Mouse (Mus musculus): ENCODE data around the gene Bicdl1.

Gene Bicdl1

GRCm38 (mm10) chr5:115622686-115623085 lies 108.7 kb downstream of the Bicdl1 start:
- no peak for DNase-seq

- DNase-seq: no peak
These were observed 111.7 kb downstream of the Bicdl1 start for GRCm38 (mm10) chr5:115619690-115620089.

DNA sequence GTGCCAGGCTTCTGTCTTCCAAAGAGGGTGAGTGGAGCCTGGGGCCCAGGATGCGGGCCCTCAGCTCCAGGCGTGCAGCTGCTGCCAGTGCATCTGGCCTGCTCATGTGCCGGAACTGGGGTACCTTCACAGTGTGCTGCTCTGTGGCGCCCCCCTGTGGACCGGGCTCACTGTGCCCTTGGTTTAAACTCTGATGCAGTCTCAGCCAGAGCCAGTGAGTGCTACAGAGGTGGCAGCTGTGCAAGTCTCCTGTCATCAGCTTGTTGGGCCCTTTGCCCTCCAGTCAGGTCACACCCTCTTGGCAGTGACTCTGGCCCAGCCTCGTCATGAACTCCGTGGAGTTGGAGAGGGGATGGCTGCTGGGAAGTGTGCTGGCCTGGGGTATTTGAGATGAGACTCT lies 116.5 kb downstream of the Bicdl1 start:
- DNase-seq: no peak

GRCm38 (mm10) chr5:115613332-115613731 lies 118.1 kb downstream of the Bicdl1 start:
- no peak for DNase-seq

GRCm38 (mm10) chr5:115611566-115611965 lies 119.9 kb downstream of the Bicdl1 start:
- DNase-seq: no peak

DNA sequence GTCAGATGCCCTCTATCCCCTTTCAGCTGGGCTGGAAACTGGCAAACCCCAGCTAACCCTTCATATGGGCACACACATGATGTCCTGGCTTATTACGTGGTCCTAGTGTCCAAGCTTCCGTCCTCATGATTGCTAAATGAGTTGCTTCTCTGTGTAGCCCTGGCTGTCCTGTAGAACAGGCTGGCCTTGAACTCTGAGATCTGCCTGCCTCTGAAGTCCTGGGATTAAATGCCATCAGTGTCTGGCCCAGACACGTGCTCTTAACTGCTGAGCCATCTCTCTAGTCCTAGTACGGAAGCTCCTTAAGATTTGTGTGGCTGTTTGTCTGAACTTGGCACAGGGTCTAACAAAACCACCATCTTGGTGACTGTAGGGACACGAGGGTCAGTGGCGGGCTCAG lies 127.9 kb downstream of the Bicdl1 start:
- no peak for DNase-seq

Measured in cerebellum, adult 8-10 months (tissue).